Comparison of ENCODE assay signal across 27 mouse cellular contexts in the genomic region with DNA sequence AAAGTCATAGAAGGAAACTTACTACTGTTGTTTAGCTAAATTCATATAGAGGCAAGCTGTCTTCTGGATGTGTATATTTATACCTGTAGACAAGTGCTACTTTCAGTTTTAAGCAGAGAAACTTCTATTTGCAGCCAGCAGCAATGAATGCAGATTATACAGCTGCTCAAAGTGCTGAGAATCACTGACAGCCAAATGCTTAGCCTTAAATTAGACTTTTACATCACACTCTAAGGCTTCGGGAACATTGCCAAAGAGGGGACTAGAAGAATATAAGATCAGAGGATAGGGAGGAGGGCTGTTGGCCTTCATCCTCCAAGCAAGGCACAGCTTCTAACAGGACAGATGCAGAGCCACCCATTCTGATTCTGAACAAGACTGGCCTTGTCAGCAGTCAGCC. TPM values are rescaled to one million over a fixed set of nuclear protein-coding genes. Genes with fewer than 3 reads are reported as not detected.
"Had no signal": no experiment of that assay in that cellular context is flagged by ENCODE, and none has a peak within 500 bp of the region (broad histone marks: within the 10 kb centered on the region; RNA-seq: fewer than 3 reads in every experiment).

No protein-coding gene starts in this region.

- H3K36me3 ChIP-seq: limb, embryonic 12.5 days; midbrain, embryonic 10.5 days; midbrain, embryonic 15.5 days; neural tube, embryonic 12.5 days had no signal

- H3K4me1 ChIP-seq: neural tube, embryonic 12.5 days had no signal

- H3K4me3 ChIP-seq: limb, embryonic 12.5 days; midbrain, embryonic 10.5 days; midbrain, embryonic 15.5 days; neural tube, embryonic 12.5 days had no signal

- H3K4me2 ChIP-seq: limb, embryonic 12.5 days; midbrain, embryonic 15.5 days; neural tube, embryonic 12.5 days had no signal

- DNase-seq: kidney, adult 9 months; kidney, postnatal 36 days; layer of hippocampus, adult 9-11 months; layer of hippocampus, postnatal 36 days; lung, adult 18-20 months; lung, postnatal 4 days; retina, postnatal 1 day; right cerebral cortex, postnatal 4 days; spleen, adult 18-20 months; thymus, adult 2 months; thymus, postnatal 25 days had no signal

- ATAC-seq: lung, postnatal 0 days; midbrain, embryonic 15.5 days had no signal

- H3K27ac ChIP-seq: kidney, postnatal 0 days; limb, embryonic 12.5 days; liver, embryonic 14.5 days; midbrain, embryonic 10.5 days; midbrain, embryonic 15.5 days; neural tube, embryonic 12.5 days had no signal

- H3K9me3 ChIP-seq: limb, embryonic 12.5 days; midbrain, embryonic 10.5 days; midbrain, embryonic 15.5 days; neural tube, embryonic 12.5 days had no signal

- H3K27me3 ChIP-seq: midbrain, embryonic 15.5 days; neural tube, embryonic 12.5 days had no signal

- H3K9ac ChIP-seq: limb, embryonic 12.5 days; liver, embryonic 14.5 days; midbrain, embryonic 15.5 days; neural tube, embryonic 12.5 days had no signal

RNA-seq across cellular contexts. Expression of a gene that starts 2.2 kb away (rescaled TPM):
- total RNA-seq: layer of hippocampus, adult 18-20 months; layer of hippocampus, postnatal 36 days; left cerebral cortex, postnatal 25 days; liver, adult 2 months; megakaryocyte, adult 5-6 weeks; monocyte, adult 5-6 weeks; neutrophil, adult 5-6 weeks had no signal
- polyA plus RNA-seq: kidney, postnatal 0 days; limb, embryonic 12.5 days; liver, adult 2 months; liver, embryonic 14.5 days; lung, postnatal 0 days; midbrain, embryonic 10.5 days; midbrain, embryonic 15.5 days; neural tube, embryonic 12.5 days; stomach, embryonic 14.5 days; testis, adult 2 months; thymus, adult 2 months; urinary bladder, adult 2 months had no signal

RNA-seq across cellular contexts. Expression of a gene that starts 6.8 kb away (rescaled TPM):
- total RNA-seq: layer of hippocampus, adult 18-20 months; layer of hippocampus, postnatal 36 days; left cerebral cortex, postnatal 25 days; liver, adult 2 months; megakaryocyte, adult 5-6 weeks; monocyte, adult 5-6 weeks; neutrophil, adult 5-6 weeks had no signal
- polyA plus RNA-seq: kidney, postnatal 0 days; limb, embryonic 12.5 days; liver, adult 2 months; liver, embryonic 14.5 days; lung, postnatal 0 days; midbrain, embryonic 10.5 days; midbrain, embryonic 15.5 days; neural tube, embryonic 12.5 days; stomach, embryonic 14.5 days; testis, adult 2 months; thymus, adult 2 months; urinary bladder, adult 2 months had no signal

RNA-seq across cellular contexts. Expression of a gene that starts 9.0 kb away (rescaled TPM):
- total RNA-seq: layer of hippocampus, adult 18-20 months; layer of hippocampus, postnatal 36 days; left cerebral cortex, postnatal 25 days; liver, adult 2 months; megakaryocyte, adult 5-6 weeks; monocyte, adult 5-6 weeks; neutrophil, adult 5-6 weeks had no signal
- polyA plus RNA-seq: kidney, postnatal 0 days; limb, embryonic 12.5 days; liver, adult 2 months; liver, embryonic 14.5 days; lung, postnatal 0 days; midbrain, embryonic 10.5 days; midbrain, embryonic 15.5 days; neural tube, embryonic 12.5 days; stomach, embryonic 14.5 days; testis, adult 2 months; thymus, adult 2 months; urinary bladder, adult 2 months had no signal

RNA-seq across cellular contexts. Expression of a gene that starts 12.9 kb away (rescaled TPM):
- total RNA-seq: layer of hippocampus, adult 18-20 months; layer of hippocampus, postnatal 36 days; left cerebral cortex, postnatal 25 days; liver, adult 2 months; megakaryocyte, adult 5-6 weeks; monocyte, adult 5-6 weeks; neutrophil, adult 5-6 weeks had no signal
- polyA plus RNA-seq: kidney, postnatal 0 days; limb, embryonic 12.5 days; liver, adult 2 months; liver, embryonic 14.5 days; lung, postnatal 0 days; midbrain, embryonic 10.5 days; midbrain, embryonic 15.5 days; neural tube, embryonic 12.5 days; stomach, embryonic 14.5 days; testis, adult 2 months; thymus, adult 2 months; urinary bladder, adult 2 months had no signal

RNA-seq across cellular contexts. Expression of a gene that starts 16.9 kb away (rescaled TPM):
- total RNA-seq: layer of hippocampus, adult 18-20 months; layer of hippocampus, postnatal 36 days; left cerebral cortex, postnatal 25 days; liver, adult 2 months; megakaryocyte, adult 5-6 weeks; monocyte, adult 5-6 weeks; neutrophil, adult 5-6 weeks had no signal
- polyA plus RNA-seq: kidney, postnatal 0 days; limb, embryonic 12.5 days; liver, adult 2 months; liver, embryonic 14.5 days; lung, postnatal 0 days; midbrain, embryonic 10.5 days; midbrain, embryonic 15.5 days; neural tube, embryonic 12.5 days; stomach, embryonic 14.5 days; testis, adult 2 months; thymus, adult 2 months; urinary bladder, adult 2 months had no signal
